Mouse (Mus musculus) midbrain, embryonic 11.5 days (tissue): ENCODE data around the gene Kmt5c. TPM values are rescaled to one million over a fixed set of nuclear protein-coding genes. Genes with fewer than 3 reads are reported as not detected.
A peak's percentile ranks its signal among the peaks of the same experiment; 100 is the strongest.

Experiments used
- ATAC-seq: fragments of 200-750 bp; cut with Nextera tagmentation; 2 replicates; pipeline ENCODE4 v1.8.0; 2017; ENCODE audit warnings: moderate TSS enrichment, moderate library complexity; ENCODE audit not compliant: low FRiP score
- DNase-seq: peaks from one replicate; pipeline ENCODE4 v3.0.0; 2015; ENCODE audit warnings: low spot score; ENCODE audit errors: missing footprints
- H3K27ac ChIP-seq: fragments of 300-500 bp; sonication (generic); 2 replicates; pipeline ENCODE4 v1.5.1; 2014; ENCODE audit warnings: low read depth, low read length
- H3K27me3 ChIP-seq: fragments of 300-500 bp; sonication (generic); 2 replicates; pipeline ENCODE4 v1.6.1; 2014; ENCODE audit warnings: mild to moderate bottlenecking, low read length, moderate library complexity, mixed read lengths; ENCODE audit not compliant: control insufficient read depth, insufficient read depth
- H3K36me3 ChIP-seq: fragments of 300-500 bp; sonication (generic); 2 replicates; pipeline ENCODE4 v1.6.1; 2014; ENCODE audit warnings: mild to moderate bottlenecking, low read length, moderate library complexity, mixed read lengths; ENCODE audit not compliant: control insufficient read depth, insufficient read depth
- H3K4me1 ChIP-seq: fragments of 300-500 bp; sonication (generic); 2 replicates; pipeline ENCODE4 v1.6.1; 2014; ENCODE audit warnings: low read length; ENCODE audit not compliant: control insufficient read depth, insufficient read depth
- H3K4me2 ChIP-seq: fragments of 300-500 bp; sonication (generic); 2 replicates; pipeline ENCODE4 v1.6.1; 2014; ENCODE audit warnings: mild to moderate bottlenecking, moderate library complexity
- H3K4me3 ChIP-seq: fragments of 300-500 bp; sonication (generic); 2 replicates; pipeline ENCODE4 v1.5.1; 2014; ENCODE audit warnings: low read depth, low read length
- H3K9ac ChIP-seq: fragments of 300-500 bp; sonication (generic); 2 replicates; pipeline ENCODE4 v1.6.1; 2014; ENCODE audit warnings: low read length
- H3K9me3 ChIP-seq: fragments of 300-500 bp; sonication (generic); 2 replicates; pipeline ENCODE4 v1.6.1; 2016; ENCODE audit warnings: low read length; ENCODE audit not compliant: control insufficient read depth
- WGBS: fragments of 180-500 bp; shearing (Covaris S2); extraction: QIAGEN DNeasy Blood & Tissue Kit; methylation state at CpG from one replicate; pipeline ENCODE4 v1.1.7; 2014; 5-methylcytosine and 5-hydroxymethylcytosine counted together
- polyA plus RNA-seq: library from polyadenylated mRNA; unstranded; fragments of >200 nt; fragmentation: Nextera tagmentation; extraction: Ambion mirVana; gene quantifications from 2 replicates; pipeline ENCODE4 v1.2.1, GENCODE M21; 2014

The Kmt5c gene
- polyA plus RNA-seq, 1 experiment from 2014 or later = 71.5 TPM

GRCm38 (mm10) chr7:4741672-4742481 lies 2.0 kb downstream of the Kmt5c start:
- H3K27me3 ChIP-seq = no peaks in the 10 kb centered on the region
- H3K36me3 ChIP-seq = no peaks in the 10 kb centered on the region
- H3K4me2 ChIP-seq = peak overlapping the region; percentile 59
- peak overlapping the region; percentile 84 for H3K9ac ChIP-seq
- H3K4me1 ChIP-seq = peaks cover 19% of the 10 kb centered on the region
- H3K27ac ChIP-seq = 0 out of 2 replicates have a peak overlapping the region, but pooled peaks have one; percentile 26
- 80% methylated on average over 21 of the region's 21 CpGs for WGBS
- ATAC-seq (no peak), DNase-seq (no peak)
- H3K4me3 ChIP-seq = peak overlapping the region; percentile 58; the same call in 1 of the 2 replicates
- H3K9me3 ChIP-seq = no peaks in the 10 kb centered on the region

- no peak overlapping the region for H3K4me2 ChIP-seq
- H3K9me3 ChIP-seq = no peaks in the 10 kb centered on the region
- H3K4me1 ChIP-seq = peaks cover 19% of the 10 kb centered on the region
- H3K9ac ChIP-seq = no peak overlapping the region
- no peak overlapping the region for H3K4me3 ChIP-seq
- H3K36me3 ChIP-seq = no peaks in the 10 kb centered on the region
- DNase-seq (no peak), ATAC-seq (no peak)
- H3K27ac ChIP-seq = no peak overlapping the region
- H3K27me3 ChIP-seq = no peaks in the 10 kb centered on the region
- 84% methylated on average over 6 of the region's 6 CpGs for WGBS
These were observed 2.5 kb downstream of the Kmt5c start for GRCm38 (mm10) chr7:4742482-4742819.

GRCm38 (mm10) chr7:4743354-4743753 lies 3.4 kb downstream of the Kmt5c start:
- H3K9me3 ChIP-seq = no peaks in the 10 kb centered on the region
- no peaks in the 10 kb centered on the region for H3K27me3 ChIP-seq
- no peak overlapping the region for H3K9ac ChIP-seq
- H3K36me3 ChIP-seq = no peaks in the 10 kb centered on the region
- no peak overlapping the region for H3K4me3 ChIP-seq
- no peak for ATAC-seq
- no peak overlapping the region for H3K4me2 ChIP-seq
- peaks cover 19% of the 10 kb centered on the region for H3K4me1 ChIP-seq
- H3K27ac ChIP-seq = no peak overlapping the region
- DNase-seq = no peak
- WGBS = 76% methylated on average over 2 of the region's 2 CpGs

- no peak overlapping the region for H3K4me3 ChIP-seq
- H3K27me3 ChIP-seq = no peaks in the 10 kb centered on the region
- H3K27ac ChIP-seq = no peak overlapping the region
- WGBS = 97% methylated on average over 6 of the region's 6 CpGs
- DNase-seq = no peak
- H3K9me3 ChIP-seq = no peaks in the 10 kb centered on the region
- peaks cover 19% of the 10 kb centered on the region for H3K4me1 ChIP-seq
- no peaks in the 10 kb centered on the region for H3K36me3 ChIP-seq
- no peak overlapping the region for H3K9ac ChIP-seq
- ATAC-seq = no peak
- H3K4me2 ChIP-seq = no peak overlapping the region
These were observed 5.0 kb downstream of the Kmt5c start for GRCm38 (mm10) chr7:4744886-4745285.

GRCm38 (mm10) chr7:4746326-4746980 lies 6.5 kb downstream of the Kmt5c start:
- Histone ChIP-seq H3K27ac (no peak overlapping the region), H3K27me3 (no peaks in the 10 kb centered on the region), H3K4me1 (peaks cover 9% of the 10 kb centered on the region), H3K9me3 (no peaks in the 10 kb centered on the region), H3K9ac (no peak overlapping the region), H3K4me3 (no peak overlapping the region), H3K36me3 (no peaks in the 10 kb centered on the region), H3K4me2 (no peak overlapping the region)
- no peak for ATAC-seq
- no peak for DNase-seq
- WGBS = 86% methylated on average over 22 of the region's 22 CpGs

GRCm38 (mm10) chr7:4747156-4747899 lies 7.4 kb downstream of the Kmt5c start:
- ATAC-seq = no peak
- Histone ChIP-seq H3K9ac (no peak overlapping the region), H3K27ac (no peak overlapping the region), H3K4me1 (peaks cover 6% of the 10 kb centered on the region), H3K27me3 (no peaks in the 10 kb centered on the region), H3K36me3 (no peaks in the 10 kb centered on the region), H3K4me3 (no peak overlapping the region), H3K9me3 (no peaks in the 10 kb centered on the region), H3K4me2 (no peak overlapping the region)
- DNase-seq = no peak
- WGBS = 78% methylated on average over 9 of the region's 9 CpGs

GRCm38 (mm10) chr7:4748321-4748720 lies 8.4 kb downstream of the Kmt5c start:
- Histone ChIP-seq H3K27me3 (no peaks in the 10 kb centered on the region), H3K4me2 (no peak overlapping the region), H3K9ac (no peak overlapping the region), H3K4me3 (no peak overlapping the region), H3K9me3 (no peaks in the 10 kb centered on the region), H3K27ac (no peak overlapping the region), H3K4me1 (peaks cover 12% of the 10 kb centered on the region), H3K36me3 (no peaks in the 10 kb centered on the region)
- no peak for ATAC-seq
- WGBS = 79% methylated on average over 4 of the region's 4 CpGs
- DNase-seq = no peak

GRCm38 (mm10) chr7:4749169-4749568 lies 9.3 kb downstream of the Kmt5c start:
- H3K4me3 ChIP-seq = no peak overlapping the region
- no peak overlapping the region for H3K27ac ChIP-seq
- H3K27me3 ChIP-seq = no peaks in the 10 kb centered on the region
- no peak for DNase-seq
- H3K9me3 ChIP-seq = no peaks in the 10 kb centered on the region
- no peak for ATAC-seq
- 80% methylated on average over 2 of the region's 2 CpGs for WGBS
- no peaks in the 10 kb centered on the region for H3K36me3 ChIP-seq
- no peak overlapping the region for H3K4me2 ChIP-seq
- H3K9ac ChIP-seq = no peak overlapping the region
- peaks cover 12% of the 10 kb centered on the region for H3K4me1 ChIP-seq
